Mouse (Mus musculus) heart, adult 2 months (tissue): ENCODE data around the gene Msi2.

Experiments used
- CTCF ChIP-seq: fragments of 200-600 bp; IDR thresholded peaks from 2 replicates; pipeline ENCODE4 v1.8.1; 2022; ENCODE audit warnings: antibody characterized with exemption, mild to moderate bottlenecking, moderate library complexity
- EP300 ChIP-seq: fragments of 200-500 bp; IDR thresholded peaks from 2 replicates; pipeline ENCODE4 v1.6.1; 2011; ENCODE audit warnings: low read depth, low read length, control low read depth; ENCODE audit not compliant: insufficient read depth

- TF ChIP-seq EP300 (peak; percentile 62; the same call in 1 of the 2 replicates), CTCF (no peak)
Measured at GRCm38 (mm10) chr11:88638936-88639542, 79.3 kb downstream of the Msi2 start.
